Mouse (Mus musculus) heart, postnatal 36 days (tissue): ENCODE measurements around the gene Nsun2. TPM values are rescaled to one million over a fixed set of nuclear protein-coding genes. Genes with fewer than 3 reads are reported as not detected.
A peak's percentile ranks its signal among the peaks of the same experiment; 100 is the strongest.

ENCODE experiments used
- DNase-seq, 2 experiments: peaks; one replicate each; pipeline ENCODE4 v3.0.0; 2021 to 2022
- intact Hi-C: fragments of 180-260 bp; cut with DNase I; formaldehyde crosslinking; loops from one replicate; pipeline ENCODE4 v1.15.1; 2025
- total RNA-seq, 2 experiments: library from RNA; stranded (reverse); gene quantifications; 2 replicates each; pipeline ENCODE4 v1.2.3; 2021

The Nsun2 gene
- 10 to 100 TPM; 41.4 to 48.9 TPM for total RNA-seq

DNA sequence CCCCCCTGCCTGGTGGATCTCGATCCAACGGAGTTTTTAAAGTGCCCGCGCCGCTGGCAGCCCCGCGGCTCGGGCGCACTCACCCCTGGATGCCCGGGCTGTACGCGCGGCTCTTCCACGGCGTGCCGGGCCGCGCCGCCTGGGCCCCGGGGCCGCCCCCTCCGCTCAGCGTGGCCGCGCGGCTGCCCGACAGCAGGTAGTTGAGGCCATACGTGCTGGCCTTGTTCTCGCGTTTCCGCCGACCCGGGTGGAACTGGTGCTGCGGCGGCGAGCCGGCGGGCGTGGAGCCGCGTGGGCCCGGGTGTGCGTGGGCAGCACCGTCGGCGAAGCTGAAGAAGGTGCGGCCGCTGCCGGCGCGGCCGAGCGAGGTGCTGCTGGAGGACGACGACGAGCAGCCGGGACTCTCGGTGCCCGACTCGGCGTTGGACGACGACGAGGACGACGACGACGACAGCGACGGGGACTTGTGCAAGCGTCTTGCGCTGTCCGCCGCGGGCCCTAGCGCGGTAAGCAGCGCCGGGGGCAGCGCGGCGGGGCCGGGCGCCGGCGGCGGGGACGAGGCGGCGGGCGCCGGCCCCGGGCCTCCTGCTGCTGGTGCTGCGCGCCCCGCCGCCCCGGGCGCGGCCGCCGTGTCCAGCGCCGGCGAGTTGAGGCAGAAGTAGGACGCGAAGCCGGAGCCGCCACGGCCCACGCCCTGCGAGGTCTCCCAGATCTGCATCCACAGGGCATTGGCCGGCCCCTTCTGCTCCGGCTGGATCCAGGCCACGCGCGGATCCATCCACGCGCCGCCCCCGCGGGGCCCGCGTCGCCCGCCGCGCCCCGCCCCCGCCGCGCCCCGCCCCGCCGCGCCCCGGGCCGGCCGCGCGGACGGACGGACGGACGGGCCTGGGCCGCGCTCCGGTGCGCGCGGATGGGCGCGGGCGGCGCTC, at the start of gene Nsun2:
Gene Nsun2 (plus strand): TSS at position 342 of the 929 bp plus-strand sequence.
- intact Hi-C loops: no loop called here
- DNase-seq: peak; percentile 56 to 71

- intact Hi-C loops: loop anchor here (5.0 kb wide), 2 partner anchors 103 to 483 kb away; no protein-coding TSS in a partner anchor
- DNase-seq: no peak
These were observed 48.2 kb upstream of the Nsun2 start for GRCm38 (mm10) chr13:69485326-69485725.

DNA sequence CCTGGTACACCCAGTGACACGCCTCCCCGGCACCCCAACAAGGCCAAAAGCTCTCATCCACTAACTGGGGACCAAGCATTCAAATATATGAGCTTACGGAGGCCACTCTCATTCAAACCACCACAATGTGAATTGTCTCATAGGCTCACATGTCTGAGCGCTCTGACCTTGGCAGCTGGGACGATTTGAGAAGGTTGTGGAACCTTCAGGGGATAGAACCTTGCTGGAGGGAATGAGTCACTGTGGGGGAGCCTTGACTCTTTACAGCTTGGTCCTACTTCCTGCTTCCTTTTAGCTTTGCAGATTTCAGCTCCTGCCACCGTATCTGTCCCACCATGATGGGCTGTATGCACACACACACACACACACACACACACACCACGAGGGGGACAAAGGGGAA, 47.7 kb upstream of the Nsun2 start:
- intact Hi-C loops: loop anchor here (5.0 kb wide), 2 partner anchors 104 to 484 kb away; no protein-coding TSS in a partner anchor
- DNase-seq: no peak

DNA sequence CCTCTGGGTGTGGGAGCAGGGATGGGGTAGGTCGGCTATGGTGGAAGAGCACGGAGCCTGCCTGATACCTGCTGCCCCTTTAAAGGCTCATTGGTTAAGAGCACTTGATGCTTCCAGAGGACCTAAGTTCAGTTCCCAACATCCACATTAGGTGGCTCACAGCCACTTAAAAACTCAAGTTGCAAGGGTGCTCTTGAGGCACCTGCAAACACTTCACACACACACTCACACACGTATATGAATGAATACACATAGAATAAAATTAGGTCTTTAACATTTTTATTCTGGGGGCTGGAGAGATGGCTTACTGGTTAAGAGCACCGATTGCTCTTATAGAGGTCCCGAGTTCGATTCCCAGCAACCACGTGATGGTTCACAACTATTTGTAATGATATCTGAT, 46.4 kb upstream of the Nsun2 start:
- intact Hi-C loops: loop anchor here (5.0 kb wide), 2 partner anchors 105 to 485 kb away; no protein-coding TSS in a partner anchor
- no peak for DNase-seq

GRCm38 (mm10) chr13:69487611-69488275, 45.8 kb upstream of the Nsun2 start:
- no peak for DNase-seq
- intact Hi-C loops: loop anchor here (5.0 kb wide), 2 partner anchors 105 to 485 kb away; no protein-coding TSS in a partner anchor

- DNase-seq: no peak
- intact Hi-C loops: loop anchor here (5.0 kb wide), 2 partner anchors 106 to 486 kb away; no protein-coding TSS in a partner anchor
These were observed 44.8 kb upstream of the Nsun2 start for GRCm38 (mm10) chr13:69488565-69489255.

GRCm38 (mm10) chr13:69489777-69490176, 43.8 kb upstream of the Nsun2 start:
- intact Hi-C loops: loop anchor here (5.0 kb wide), 3 partner anchors 107 to 487 kb away; no protein-coding TSS in a partner anchor

GRCm38 (mm10) chr13:69492876-69493463, 40.6 kb upstream of the Nsun2 start:
- intact Hi-C loops: loop anchor here (5.0 kb wide), 1 partner anchor 164 kb away; no protein-coding TSS in a partner anchor
- DNase-seq: no peak

More at GRCm38 (mm10) chr13:69489777-69490176, 43.8 kb upstream of the Nsun2 start:
- DNase-seq: no peak

- DNase-seq: no peak
- intact Hi-C loops: no loop called here
These were observed 35.3 kb upstream of the Nsun2 start for GRCm38 (mm10) chr13:69498276-69498675.

DNA sequence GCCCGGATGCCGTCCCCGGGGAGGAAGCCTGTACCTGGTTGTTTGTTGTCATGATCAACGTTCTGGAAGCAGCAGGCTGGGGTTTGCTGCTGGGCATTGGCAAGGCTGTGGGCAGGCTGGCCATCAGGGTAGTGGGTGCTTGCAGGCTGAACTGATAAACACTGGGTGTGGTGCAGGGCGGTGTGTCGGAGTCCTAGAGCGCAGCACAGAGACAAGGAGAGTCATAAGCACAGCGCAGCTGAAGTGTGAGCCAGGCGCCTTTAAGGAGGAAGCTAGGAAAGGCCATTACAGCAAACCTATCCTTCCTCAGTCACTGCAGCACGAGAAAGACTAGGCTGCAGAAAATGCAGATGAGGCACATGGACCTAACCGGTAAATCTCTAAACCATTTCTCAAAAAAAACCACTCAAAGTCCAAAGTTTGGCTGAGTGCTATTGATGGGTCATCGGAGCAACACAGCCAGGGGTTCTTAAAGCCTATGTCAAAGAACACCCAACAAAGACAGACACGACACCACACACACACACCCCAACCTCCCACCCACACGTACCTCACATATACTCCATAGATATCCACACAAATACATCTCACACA, 31.3 kb upstream of the Nsun2 start:
- intact Hi-C loops: no loop called here
- no peak for DNase-seq

GRCm38 (mm10) chr13:69502863-69503262, 30.7 kb upstream of the Nsun2 start:
- intact Hi-C loops: no loop called here
- DNase-seq: no peak

GRCm38 (mm10) chr13:69506341-69507086, 27.0 kb upstream of the Nsun2 start:
- DNase-seq: no peak

DNA sequence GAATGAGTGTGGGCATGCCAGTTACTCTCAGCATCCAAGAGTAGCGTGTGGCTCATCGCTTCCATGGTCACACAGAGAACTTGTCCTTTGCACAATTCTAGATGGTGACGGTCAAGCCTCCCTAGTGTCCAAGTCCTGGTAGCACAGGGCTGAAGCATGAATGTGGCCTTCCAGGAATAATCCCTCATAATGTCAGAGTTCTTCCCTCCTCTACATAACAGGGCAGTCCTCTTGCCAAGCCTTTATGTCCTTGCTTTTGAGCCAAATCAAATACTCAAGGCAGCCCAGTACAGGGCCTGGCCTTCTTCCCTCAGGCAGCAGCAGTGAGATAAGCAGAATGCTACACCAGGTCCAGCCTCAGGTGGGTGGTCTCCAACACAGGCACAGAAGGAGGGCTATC, 25.9 kb upstream of the Nsun2 start:
- no peak for DNase-seq
- intact Hi-C loops: no loop called here

More at GRCm38 (mm10) chr13:69506341-69507086, 27.0 kb upstream of the Nsun2 start:
- intact Hi-C loops: no loop called here

GRCm38 (mm10) chr13:69509391-69510244, 23.9 kb upstream of the Nsun2 start:
- intact Hi-C loops: loop anchor here (1.0 kb wide), 2 partner anchors 36 to 146 kb away; no protein-coding TSS in a partner anchor

DNA sequence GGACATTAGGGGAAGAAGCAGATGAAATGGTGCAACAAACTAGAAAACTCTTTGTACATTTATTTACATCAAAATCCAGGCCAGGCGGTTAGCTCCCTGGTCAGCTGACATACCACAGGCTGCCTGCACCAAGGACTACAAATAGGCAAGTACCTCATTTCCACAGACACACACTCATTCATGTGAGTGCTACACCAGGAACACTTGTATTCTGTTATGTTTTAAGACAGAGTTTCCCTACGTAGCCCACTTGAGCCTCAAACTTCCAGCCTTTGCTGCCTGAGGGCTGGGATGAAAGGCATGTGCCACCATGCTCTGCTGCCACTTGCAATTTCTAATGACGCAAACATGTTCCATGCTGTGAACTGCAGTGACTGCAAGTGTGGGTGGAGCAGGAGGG, 18.5 kb upstream of the Nsun2 start:
- intact Hi-C loops: no loop called here
- DNase-seq: no peak

More at GRCm38 (mm10) chr13:69509391-69510244, 23.9 kb upstream of the Nsun2 start:
- no peak for DNase-seq

- DNase-seq: no peak
These were observed 16.1 kb upstream of the Nsun2 start for GRCm38 (mm10) chr13:69517445-69517844.

DNA sequence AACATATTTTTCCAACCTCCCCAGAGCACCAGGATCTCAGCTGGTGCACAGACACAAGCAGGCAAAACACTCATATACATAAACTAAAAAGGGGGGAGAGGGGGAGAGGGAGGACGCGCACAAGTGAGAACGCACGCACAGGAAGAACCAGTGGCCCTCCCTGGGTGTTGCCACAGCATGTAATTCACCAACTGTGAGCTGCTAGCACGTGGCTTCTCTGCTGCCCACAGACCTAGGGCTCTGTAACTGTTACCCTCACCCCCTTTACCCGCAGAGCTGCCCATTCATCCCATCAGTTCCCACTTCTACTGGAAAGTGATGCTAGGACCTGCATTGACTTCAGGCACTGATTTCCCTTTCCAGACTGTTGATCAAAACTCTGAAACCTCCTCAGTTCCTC, 14.4 kb upstream of the Nsun2 start:
- intact Hi-C loops: no loop called here
- DNase-seq: no peak

More at GRCm38 (mm10) chr13:69517445-69517844, 16.1 kb upstream of the Nsun2 start:
- intact Hi-C loops: no loop called here
